In genomic region chr11:113400868-113401267, GRCm38 (mm10) we compare ENCODE assay signal across 27 mouse cellular contexts.
DNase-seq lines count a peak whose midpoint lies in the region; ATAC-seq and TF ChIP-seq lines count a peak whose summit lies in the region.
"Had no signal": no experiment of that assay in that cellular context is flagged by ENCODE, and none has a peak within 500 bp of the region (broad histone marks: within the 10 kb centered on the region; RNA-seq: fewer than 3 reads in every experiment).

No protein-coding gene starts in this region.

- TF ChIP-seq EP300 in stomach, postnatal 0 days (optimal IDR thresholded peaks at IDR 0.05) = no peak

- no peak for DNase-seq in forebrain, postnatal 0 days
- DNase-seq in forebrain, embryonic 11.5 days (ENCODE audit: low spot score) = no peak
- no peak for DNase-seq in lung, embryonic 14.5 days
- no peak for DNase-seq in lung, postnatal 14 days
- DNase-seq in ES-CJ7 (ENCODE audit: low read depth, low spot score) (peak; percentile 43), adipocyte (ENCODE audit: low spot score) (no peak)
- DNase-seq in stomach, postnatal 0 days (ENCODE audit: low spot score) = no peak
- DNase-seq: adrenal gland, postnatal 36 days; cerebellum, adult 11-12 months; cerebellum, postnatal 14 days; heart, postnatal 36 days; kidney, postnatal 4 days; layer of hippocampus, adult 9-11 months; liver; right cerebral cortex, postnatal 14 days; spleen, adult 18-20 months; thymus, postnatal 36 days had no signal

- WGBS in forebrain, postnatal 0 days = 93% methylated on average over 4 of the region's 4 CpGs
- WGBS in forebrain, embryonic 11.5 days = 90% methylated on average over 4 of the region's 4 CpGs
- WGBS in lung, embryonic 14.5 days = 93% methylated on average over 4 of the region's 4 CpGs
- WGBS in stomach, postnatal 0 days = 99% methylated on average over 4 of the region's 4 CpGs

- no peaks in the 10 kb centered on the region for H3K4me1 ChIP-seq in forebrain, postnatal 0 days (ENCODE audit: insufficient read depth)
- H3K4me1 ChIP-seq in forebrain, embryonic 11.5 days (replicated peaks; ENCODE audit: control insufficient read depth, insufficient read depth, low read length) = no peaks in the 10 kb centered on the region
- H3K4me1 ChIP-seq in lung, embryonic 14.5 days (ENCODE audit: insufficient read depth) = no peaks in the 10 kb centered on the region
- no peaks in the 10 kb centered on the region for H3K4me1 ChIP-seq in stomach, postnatal 0 days (replicated peaks; ENCODE audit: control insufficient read depth, insufficient read depth)
- H3K4me1 ChIP-seq: embryonic facial prominence, embryonic 12.5 days; kidney, embryonic 15.5 days; megakaryocyte, embryonic 14.5 days; neural tube, embryonic 12.5 days had no signal

- no peaks in the 10 kb centered on the region for H3K36me3 ChIP-seq in forebrain, postnatal 0 days (ENCODE audit: insufficient read depth)
- H3K36me3 ChIP-seq in forebrain, embryonic 11.5 days (ENCODE audit: control insufficient read depth, insufficient read depth, low read length) = no peaks in the 10 kb centered on the region
- H3K36me3 ChIP-seq in lung, embryonic 14.5 days (ENCODE audit: insufficient read depth) = no peaks in the 10 kb centered on the region
- no peaks in the 10 kb centered on the region for H3K36me3 ChIP-seq in stomach, postnatal 0 days (ENCODE audit: control insufficient read depth, insufficient read depth, low read length)
- H3K36me3 ChIP-seq: embryonic facial prominence, embryonic 12.5 days; heart, embryonic 15.5 days; kidney, embryonic 15.5 days; neural tube, embryonic 12.5 days had no signal

- TF ChIP-seq CTCF in forebrain, postnatal 0 days (IDR thresholded peaks at IDR 0.05; ENCODE audit: low read depth) = peak; percentile 25; the same call in 1 of the 2 replicates
- TF ChIP-seq CTCF in lung, embryonic 14.5 days (IDR thresholded peaks at IDR 0.05; ENCODE audit: low read depth) = peak; percentile 25; the same call in 1 of the 2 replicates
- peak; percentile 34; the same call in 1 of the 2 replicates for TF ChIP-seq CTCF in stomach, postnatal 0 days (IDR thresholded peaks at IDR 0.05; ENCODE audit: low read depth)

- H3K9me3 ChIP-seq in forebrain, postnatal 0 days (ENCODE audit: low read length) = 0 out of 2 replicates have a peak, but pooled peaks cover 4% of the 10 kb centered on the region
- peaks cover 4% of the 10 kb centered on the region; the same call in 1 of the 2 replicates for H3K9me3 ChIP-seq in forebrain, embryonic 11.5 days (ENCODE audit: control insufficient read depth, low read length)
- H3K9me3 ChIP-seq in lung, embryonic 14.5 days (ENCODE audit: low read depth, low read length) = 0 out of 2 replicates have a peak, but pooled peaks cover 5% of the 10 kb centered on the region
- H3K9me3 ChIP-seq in stomach, postnatal 0 days (ENCODE audit: control insufficient read depth, low read length) = no peaks in the 10 kb centered on the region
- H3K9me3 ChIP-seq: heart, embryonic 15.5 days had no signal

- no peak overlapping the region for H3K4me2 ChIP-seq in forebrain, postnatal 0 days (ENCODE audit: low read depth)
- H3K4me2 ChIP-seq in forebrain, embryonic 11.5 days (ENCODE audit: low read depth, low read length, severe bottlenecking) = no peak overlapping the region
- H3K4me2 ChIP-seq in lung, embryonic 14.5 days = no peak overlapping the region
- no peak overlapping the region for H3K4me2 ChIP-seq in stomach, postnatal 0 days (replicated peaks; ENCODE audit: low read depth)
- H3K4me2 ChIP-seq: embryonic facial prominence, embryonic 12.5 days; forebrain, embryonic 13.5 days; heart, embryonic 15.5 days; hindbrain, embryonic 14.5 days; kidney, embryonic 15.5 days; midbrain, embryonic 13.5 days; neural tube, embryonic 12.5 days had no signal

- no peak overlapping the region for H3K27ac ChIP-seq in forebrain, postnatal 0 days (ENCODE audit: low read depth, low read length)
- no peak overlapping the region for H3K27ac ChIP-seq in forebrain, embryonic 11.5 days (ENCODE audit: low read depth, low read length)
- no peak overlapping the region for H3K27ac ChIP-seq in lung, embryonic 14.5 days (ENCODE audit: low read depth)
- H3K27ac ChIP-seq in stomach, postnatal 0 days (replicated peaks) = no peak overlapping the region
- H3K27ac ChIP-seq: embryonic facial prominence, embryonic 12.5 days; forebrain, embryonic 13.5 days; heart, embryonic 15.5 days; kidney, embryonic 15.5 days; left cerebral cortex, adult 2 months; limb, embryonic 10.5 days; midbrain, embryonic 13.5 days; neural tube, embryonic 12.5 days had no signal

- no peaks in the 10 kb centered on the region for H3K27me3 ChIP-seq in forebrain, postnatal 0 days (ENCODE audit: insufficient read depth, low read length)
- H3K27me3 ChIP-seq in forebrain, embryonic 11.5 days (ENCODE audit: control insufficient read depth, insufficient read depth, low read length) = no peaks in the 10 kb centered on the region
- no peaks in the 10 kb centered on the region for H3K27me3 ChIP-seq in lung, embryonic 14.5 days (ENCODE audit: insufficient read depth, low read length)
- no peaks in the 10 kb centered on the region for H3K27me3 ChIP-seq in stomach, postnatal 0 days (ENCODE audit: control insufficient read depth, insufficient read depth, low read length)
- H3K27me3 ChIP-seq: embryonic facial prominence, embryonic 12.5 days; forebrain, embryonic 13.5 days; heart, embryonic 15.5 days; kidney, embryonic 15.5 days; megakaryocyte, embryonic 14.5 days; midbrain, embryonic 13.5 days; neural tube, embryonic 12.5 days had no signal

- no peak overlapping the region for H3K4me3 ChIP-seq in forebrain, postnatal 0 days (ENCODE audit: low read depth, low read length)
- no peak overlapping the region for H3K4me3 ChIP-seq in forebrain, embryonic 11.5 days (ENCODE audit: low read depth, low read length)
- no peak overlapping the region for H3K4me3 ChIP-seq in lung, embryonic 14.5 days (ENCODE audit: low read depth, low read length)
- no peak overlapping the region for H3K4me3 ChIP-seq in stomach, postnatal 0 days (ENCODE audit: low read depth, low read length)
- H3K4me3 ChIP-seq: embryonic facial prominence, embryonic 12.5 days; forebrain, embryonic 13.5 days; heart, embryonic 15.5 days; kidney, embryonic 15.5 days; left cerebral cortex, adult 2 months; limb, embryonic 10.5 days; midbrain, embryonic 13.5 days; neural tube, embryonic 12.5 days had no signal

- ATAC-seq in forebrain, postnatal 0 days = no peak
- no peak for ATAC-seq in forebrain, embryonic 11.5 days (replicated peaks; ENCODE audit: low FRiP score)
- ATAC-seq in lung, embryonic 14.5 days (ENCODE audit: insufficient read depth) = no peak
- no peak for ATAC-seq in stomach, postnatal 0 days (ENCODE audit: low FRiP score, low TSS enrichment)
- ATAC-seq: forebrain, embryonic 13.5 days; midbrain, embryonic 13.5 days had no signal

- no peak overlapping the region for H3K9ac ChIP-seq in forebrain, postnatal 0 days
- H3K9ac ChIP-seq in forebrain, embryonic 11.5 days (ENCODE audit: low read length) = no peak overlapping the region
- H3K9ac ChIP-seq in lung, embryonic 14.5 days = no peak overlapping the region
- no peak overlapping the region for H3K9ac ChIP-seq in stomach, postnatal 0 days (ENCODE audit: low read length)
- H3K9ac ChIP-seq: embryonic facial prominence, embryonic 12.5 days; forebrain, embryonic 13.5 days; heart, embryonic 15.5 days; hindbrain, embryonic 14.5 days; kidney, embryonic 15.5 days; midbrain, embryonic 13.5 days; neural tube, embryonic 12.5 days had no signal
